In the genomic region with DNA sequence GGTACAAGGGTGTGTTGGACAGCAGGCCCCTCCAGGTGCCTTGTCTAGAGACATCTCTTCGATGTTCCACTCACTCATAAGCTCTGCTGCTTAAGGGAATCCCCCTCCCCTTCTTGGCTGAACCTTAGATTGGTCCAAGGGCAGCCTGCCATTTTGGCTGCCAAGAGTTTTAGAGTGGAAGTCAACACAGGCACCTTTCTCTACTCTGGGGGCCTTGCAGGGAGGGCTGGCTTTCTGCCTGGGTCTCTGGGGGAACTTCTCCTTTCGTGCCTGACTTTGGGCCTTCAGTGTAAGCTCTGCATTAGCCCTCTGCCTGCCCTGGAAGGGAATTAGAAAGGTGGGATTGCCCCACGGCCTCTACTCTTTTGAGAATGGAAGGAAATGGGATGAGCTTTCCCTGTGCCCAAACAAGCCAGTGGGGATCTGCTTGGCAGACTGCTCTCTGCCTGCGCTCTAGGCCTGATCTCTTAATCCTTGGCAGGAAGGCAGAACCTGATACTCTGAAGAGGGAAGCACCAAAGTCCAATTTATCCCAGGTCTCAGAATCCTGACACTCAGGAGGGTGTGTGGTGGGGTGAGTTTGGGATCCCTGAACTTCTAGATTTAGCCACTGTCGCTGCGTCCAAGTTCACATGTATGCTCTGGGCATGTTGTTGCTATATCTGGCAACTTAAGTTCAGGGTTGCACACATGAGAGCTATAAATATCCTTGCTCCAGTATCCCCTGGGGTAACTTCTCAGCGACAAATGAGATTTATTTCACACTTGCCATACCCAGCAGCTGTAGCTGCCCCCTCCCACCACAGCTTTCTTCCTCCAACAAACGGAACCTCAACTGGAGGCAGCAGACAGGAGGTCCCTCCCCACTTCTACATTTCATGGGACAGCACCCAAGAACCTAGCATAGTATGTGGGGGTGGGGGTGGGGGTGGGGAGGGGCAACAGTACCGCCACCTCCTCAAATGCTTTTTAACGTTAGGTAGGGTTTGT, we compare ENCODE assay signal across 1 mouse cellular context.
TF ChIP-seq lines count a peak whose summit lies in the region.

No protein-coding gene starts in this region.

TF ChIP-seq in CH12.LX, 34 proteins besides CTCF, POLR2A, EP300 and RAD21:
- TF ChIP-seq TBP (conservative IDR thresholded peaks at IDR 0.05; ENCODE audit: low read depth, low read length) (no peak), E2F4 (IDR thresholded peaks at IDR 0.05; ENCODE audit: insufficient replicate concordance, low read depth, low read length) (no peak), ZNF384 (IDR thresholded peaks at IDR 0.05; ENCODE audit: low read depth, low read length) (no peak), TCF12 (IDR thresholded peaks at IDR 0.05; ENCODE audit: low read depth, low read length) (no peak), JUN (IDR thresholded peaks at IDR 0.05; ENCODE audit: insufficient read depth, low read depth, low read length) (no peak), USF1 (IDR thresholded peaks at IDR 0.05; ENCODE audit: low read depth, low read length) (no peak), UBTF (IDR thresholded peaks at IDR 0.05; ENCODE audit: low read depth, low read length) (no peak), MAZ (IDR thresholded peaks at IDR 0.05; ENCODE audit: low read depth, low read length) (no peak), ZKSCAN1 (IDR thresholded peaks at IDR 0.05; ENCODE audit: borderline replicate concordance, low read depth, low read length) (no peak), MAX (IDR thresholded peaks at IDR 0.05; ENCODE audit: low read length) (no peak), MEF2A (IDR thresholded peaks at IDR 0.05; ENCODE audit: borderline replicate concordance, low read depth, low read length) (no peak), POLR2AphosphoS2 (IDR thresholded peaks at IDR 0.05; ENCODE audit: low read depth, low read length) (no peak), RCOR1 (conservative IDR thresholded peaks at IDR 0.05; ENCODE audit: low read depth, low read length) (no peak), MYC (IDR thresholded peaks at IDR 0.05; ENCODE audit: low read depth, low read length) (no peak), CHD1 (IDR thresholded peaks at IDR 0.05; ENCODE audit: low read depth, low read length) (no peak), NELFE (IDR thresholded peaks at IDR 0.05; ENCODE audit: low read depth, low read length) (no peak)
TF ChIP-seq in CH12.LX: peak in this region for 0.
